In genomic region chr17:73174083-73174562, GRCm38 (mm10) we compare ENCODE assay signal across 8 mouse cellular contexts.
DNase-seq lines count a peak whose midpoint lies in the region; ATAC-seq and TF ChIP-seq lines count a peak whose summit lies in the region.

No protein-coding gene starts in this region.

- TF ChIP-seq EP300 in lung, postnatal 0 days (IDR thresholded peaks at IDR 0.05) = no peak

- 36% methylated on average over 5 of the region's 5 CpGs for whole genome bisulfite sequencing in lung, postnatal 0 days

- H3K9ac ChIP-seq in lung, postnatal 0 days (replicated peaks; ENCODE audit: low read depth) = no peak overlapping the region

- no peaks in the 10 kb centered on the region for H3K9me3 ChIP-seq in lung, postnatal 0 days (ENCODE audit: low read length)

- no peak overlapping the region for H3K4me2 ChIP-seq in lung, postnatal 0 days (replicated peaks; ENCODE audit: low read depth, low read length)

- H3K36me3 ChIP-seq in lung, postnatal 0 days (ENCODE audit: insufficient read depth, low read length) = no peaks in the 10 kb centered on the region

- H3K27me3 ChIP-seq in lung, postnatal 0 days (replicated peaks; ENCODE audit: insufficient read depth, low read length) = no peaks in the 10 kb centered on the region

- H3K4me1 ChIP-seq in lung, postnatal 0 days (ENCODE audit: insufficient read depth, low read depth, low read length) = no peaks in the 10 kb centered on the region

- DNase-seq in cerebellum, adult 18-20 months = peak; percentile 10 to 16
- no peak for DNase-seq in cerebellum, adult 11 months
- peak; percentile 55 for DNase-seq in brain, adult 2 months (ENCODE audit: low read depth, low spot score)
- DNase-seq in gastrocnemius, postnatal 10 days = peak; percentile 62
- peak; percentile 45 for DNase-seq in kidney, adult 18-20 months
- peak; percentile 86 for DNase-seq in lung, postnatal 0 days (ENCODE audit: low spot score)
- peak; percentile 25 for DNase-seq in skeletal muscle tissue, adult 2 months (ENCODE audit: low read depth, low spot score)

- peak; percentile 85 for TF ChIP-seq CTCF in lung, postnatal 0 days (IDR thresholded peaks at IDR 0.05)

- H3K4me3 ChIP-seq in lung, postnatal 0 days (ENCODE audit: low read depth, low read length) = no peak overlapping the region

- H3K27ac ChIP-seq in lung, postnatal 0 days (ENCODE audit: low read length) = peak overlapping the region; percentile 62

- peak; percentile 72 for ATAC-seq in CD4-positive, CD25-positive, alpha-beta regulatory T cell, adult 4 months
- peak; percentile 91 for ATAC-seq in lung, postnatal 0 days
